Comparison of ENCODE assay signal across 13 mouse cellular contexts in the genomic region with DNA sequence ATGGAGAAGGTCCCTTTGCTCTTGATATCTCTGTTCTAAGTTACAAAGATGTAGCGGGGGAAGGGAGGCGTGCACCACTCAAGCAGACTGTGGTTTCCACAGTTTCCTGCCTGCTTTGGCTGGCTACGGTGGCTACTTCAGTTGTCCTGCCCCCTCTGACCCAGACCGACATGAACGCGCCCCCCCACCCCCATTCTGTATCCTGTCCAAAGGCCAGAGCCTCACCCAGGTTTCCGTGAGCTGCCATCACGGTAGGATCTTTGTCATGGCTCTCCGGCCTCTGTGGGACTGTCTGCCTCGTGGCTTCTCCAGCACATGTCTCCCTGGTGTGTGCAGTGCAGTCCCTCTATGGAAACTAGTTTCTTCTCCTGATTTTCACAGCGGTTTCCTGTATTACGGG. TPM values are rescaled to one million over a fixed set of nuclear protein-coding genes. Genes with fewer than 3 reads are reported as not detected.
DNase-seq lines count a peak whose midpoint lies in the region; ATAC-seq and TF ChIP-seq lines count a peak whose summit lies in the region.
"Had no signal": no experiment of that assay in that cellular context is flagged by ENCODE, and none has a peak within 500 bp of the region (broad histone marks: within the 10 kb centered on the region; RNA-seq: fewer than 3 reads in every experiment).

No protein-coding gene starts in this region.

- no peak for DNase-seq in heart, adult 11 months
- DNase-seq in midbrain, embryonic 11.5 days (ENCODE audit: low spot score, missing footprints): no peak
- DNase-seq in thymus, postnatal 25 days: peak; percentile 65
- no peak for DNase-seq in urinary bladder, postnatal 4 days (ENCODE audit: low spot score in 2 of 2)
- DNase-seq in layer of hippocampus, adult 2 months (ENCODE audit: low spot score in 2 of 2): no peak
- DNase-seq: cerebellum, adult 11-12 months; heart, postnatal 4 days; layer of hippocampus, adult 9-11 months had no signal

- H3K36me3 ChIP-seq in heart, embryonic 16.5 days (ENCODE audit: control insufficient read depth, insufficient read depth): no peaks in the 10 kb centered on the region
- no peaks in the 10 kb centered on the region for H3K36me3 ChIP-seq in midbrain, embryonic 13.5 days
- no peaks in the 10 kb centered on the region for H3K36me3 ChIP-seq in midbrain, embryonic 11.5 days (ENCODE audit: control insufficient read depth, insufficient read depth, low read length)
- H3K36me3 ChIP-seq in megakaryocyte, embryonic 14.5 days (replicated peaks; ENCODE audit: low read length): peaks cover 8% of the 10 kb centered on the region
- H3K36me3 ChIP-seq: limb, embryonic 15.5 days had no signal

- no peaks in the 10 kb centered on the region for H3K9me3 ChIP-seq in heart, embryonic 16.5 days (replicated peaks; ENCODE audit: control insufficient read depth, low read length)
- no peaks in the 10 kb centered on the region for H3K9me3 ChIP-seq in midbrain, embryonic 13.5 days
- H3K9me3 ChIP-seq in midbrain, embryonic 11.5 days (ENCODE audit: control insufficient read depth, low read length): no peaks in the 10 kb centered on the region
- H3K9me3 ChIP-seq in megakaryocyte, embryonic 14.5 days: peaks cover 7% of the 10 kb centered on the region
- H3K9me3 ChIP-seq: limb, embryonic 15.5 days had no signal

- H3K4me2 ChIP-seq in heart, embryonic 16.5 days (ENCODE audit: low read depth, low read length): no peak overlapping the region
- no peak overlapping the region for H3K4me2 ChIP-seq in midbrain, embryonic 13.5 days (replicated peaks)
- no peak overlapping the region for H3K4me2 ChIP-seq in midbrain, embryonic 11.5 days
- H3K4me2 ChIP-seq: limb, embryonic 15.5 days had no signal

- no peak overlapping the region for H3K4me3 ChIP-seq in heart, embryonic 16.5 days (ENCODE audit: low read length)
- no peak overlapping the region for H3K4me3 ChIP-seq in midbrain, embryonic 13.5 days (replicated peaks)
- no peak overlapping the region for H3K4me3 ChIP-seq in midbrain, embryonic 11.5 days (ENCODE audit: low read depth, low read length)
- H3K4me3 ChIP-seq in megakaryocyte, embryonic 14.5 days (replicated peaks): peak overlapping the region; percentile 87
- no peak overlapping the region for H3K4me3 ChIP-seq in layer of hippocampus, adult 2 months
- H3K4me3 ChIP-seq: limb, embryonic 15.5 days had no signal

- no peak overlapping the region for H3K9ac ChIP-seq in heart, embryonic 16.5 days (ENCODE audit: low read length)
- no peak overlapping the region for H3K9ac ChIP-seq in midbrain, embryonic 13.5 days (replicated peaks)
- H3K9ac ChIP-seq in midbrain, embryonic 11.5 days (ENCODE audit: low read length): no peak overlapping the region
- H3K9ac ChIP-seq: limb, embryonic 15.5 days had no signal

- WGBS in heart, embryonic 16.5 days: 68% methylated on average over 12 of the region's 12 CpGs
- WGBS in midbrain, embryonic 13.5 days: 89% methylated on average over 12 of the region's 12 CpGs
- 84% methylated on average over 12 of the region's 12 CpGs for WGBS in midbrain, embryonic 11.5 days

- no peak for TF ChIP-seq CTCF in layer of hippocampus, adult 2 months (conservative IDR thresholded peaks at IDR 0.05)

- H3K4me1 ChIP-seq in heart, embryonic 16.5 days (ENCODE audit: control insufficient read depth, insufficient read depth, low read length): no peaks in the 10 kb centered on the region
- peaks cover 20% of the 10 kb centered on the region for H3K4me1 ChIP-seq in midbrain, embryonic 13.5 days (replicated peaks)
- H3K4me1 ChIP-seq in midbrain, embryonic 11.5 days (ENCODE audit: control insufficient read depth, insufficient read depth, low read length): peaks cover 4% of the 10 kb centered on the region; the same call in 1 of the 2 replicates
- peaks cover 36% of the 10 kb centered on the region for H3K4me1 ChIP-seq in megakaryocyte, embryonic 14.5 days

- H3K27me3 ChIP-seq in heart, embryonic 16.5 days (ENCODE audit: control insufficient read depth, insufficient read depth, low read length): no peaks in the 10 kb centered on the region
- H3K27me3 ChIP-seq in midbrain, embryonic 13.5 days: no peaks in the 10 kb centered on the region
- no peaks in the 10 kb centered on the region for H3K27me3 ChIP-seq in midbrain, embryonic 11.5 days (ENCODE audit: control insufficient read depth, insufficient read depth, low read length)
- H3K27me3 ChIP-seq in megakaryocyte, embryonic 14.5 days (replicated peaks): no peaks in the 10 kb centered on the region
- H3K27me3 ChIP-seq: limb, embryonic 15.5 days had no signal

- H3K27ac ChIP-seq in heart, embryonic 16.5 days (ENCODE audit: low read length): no peak overlapping the region
- no peak overlapping the region for H3K27ac ChIP-seq in midbrain, embryonic 13.5 days
- H3K27ac ChIP-seq in midbrain, embryonic 11.5 days (ENCODE audit: low read depth, low read length): no peak overlapping the region
- no peak overlapping the region for H3K27ac ChIP-seq in layer of hippocampus, adult 2 months
- H3K27ac ChIP-seq: limb, embryonic 15.5 days had no signal

- ATAC-seq in heart, embryonic 16.5 days (replicated peaks; ENCODE audit: extremely low read depth, insufficient read depth, low FRiP score): 0 out of 2 replicates have a peak, but pooled peaks have one; percentile 32
- ATAC-seq in midbrain, embryonic 13.5 days: peak; percentile 12; the same call in 1 of the 2 replicates
- no peak for ATAC-seq in midbrain, embryonic 11.5 days (ENCODE audit: low FRiP score)

RNA-seq across cellular contexts. Expression of gene Chrna9, which starts 15.4 kb away (rescaled TPM):
- 3.3 and 7.6 TPM in 2 replicates for polyA plus RNA-seq in heart, embryonic 16.5 days (2015; fragmentation: Nextera tagmentation; extraction: Ambion mirVana)
- polyA plus RNA-seq in midbrain, embryonic 13.5 days (2015; fragmentation: Nextera tagmentation; extraction: Ambion mirVana): not detected in 2 replicates
- not detected in 2 replicates for polyA plus RNA-seq in midbrain, embryonic 11.5 days (2014; fragmentation: Nextera tagmentation; extraction: Ambion mirVana)
- polyA plus RNA-seq in megakaryocyte, embryonic 14.5 days (2012; ENCODE audit: insufficient read depth, low replicate concordance): not detected in 2 replicates
- not detected for total RNA-seq in layer of hippocampus, adult 2 months (2021)
- polyA plus RNA-seq: gonadal fat pad, adult 2 months had no signal

RNA-seq across cellular contexts. Expression of gene Rhoh, which starts 58.3 kb away (rescaled TPM):
- polyA plus RNA-seq in heart, embryonic 16.5 days (2015; fragmentation: Nextera tagmentation; extraction: Ambion mirVana): 5.9 and 16.8 TPM in 2 replicates
- polyA plus RNA-seq in midbrain, embryonic 13.5 days (2015; fragmentation: Nextera tagmentation; extraction: Ambion mirVana): 0.27 and 0.32 TPM in 2 replicates
- 0.21 and 0.33 TPM in 2 replicates for polyA plus RNA-seq in midbrain, embryonic 11.5 days (2014; fragmentation: Nextera tagmentation; extraction: Ambion mirVana)
- polyA plus RNA-seq in megakaryocyte, embryonic 14.5 days (2012; ENCODE audit: insufficient read depth, low replicate concordance): 0.70 TPM in 1 of 2 replicates, not detected in the other
- under 1 TPM; 0.69 to 0.97 TPM for total RNA-seq in layer of hippocampus, adult 2 months (2021)
